Mouse (Mus musculus) lung, embryonic 14.5 days (tissue): Measurements from ENCODE around the gene Orc6. TPM values are rescaled to one million over a fixed set of nuclear protein-coding genes. Genes with fewer than 3 reads are reported as not detected.
A peak's percentile ranks its signal among the peaks of the same experiment; 100 is the strongest.

Experiments
- ATAC-seq: fragments of 200-750 bp; cut with Nextera tagmentation; 2 replicates; pipeline ENCODE4 v1.8.0; 2017; ENCODE audit warnings: mild to moderate bottlenecking, moderate TSS enrichment, moderate library complexity; ENCODE audit not compliant: insufficient read depth
- DNase-seq: peaks from one replicate; pipeline ENCODE4 v3.0.0-alpha.2; 2015
- H3K27ac ChIP-seq: fragments of 300-500 bp; sonication (generic); 2 replicates; pipeline ENCODE4 v1.5.1; 2014; ENCODE audit warnings: low read depth, mild to moderate bottlenecking, moderate library complexity
- H3K27me3 ChIP-seq: fragments of 300-500 bp; sonication (generic); 2 replicates; pipeline ENCODE4 v1.6.1; 2014; ENCODE audit warnings: low read length, control low read depth; ENCODE audit not compliant: insufficient read depth
- H3K36me3 ChIP-seq: fragments of 300-500 bp; sonication (generic); 2 replicates; pipeline ENCODE4 v1.6.1; 2014; ENCODE audit warnings: control low read depth; ENCODE audit not compliant: insufficient read depth
- H3K4me1 ChIP-seq: fragments of 300-500 bp; sonication (generic); 2 replicates; pipeline ENCODE4 v1.6.1; 2014; ENCODE audit warnings: antibody characterized with exemption, control low read depth; ENCODE audit not compliant: insufficient read depth
- H3K4me2 ChIP-seq: fragments of 300-500 bp; sonication (generic); 2 replicates; pipeline ENCODE4 v1.6.1; 2014; ENCODE audit warnings: mild to moderate bottlenecking
- H3K4me3 ChIP-seq: fragments of 300-500 bp; sonication (generic); 2 replicates; pipeline ENCODE4 v1.5.1; 2014; ENCODE audit warnings: low read depth, low read length
- H3K9ac ChIP-seq: fragments of 300-500 bp; sonication (generic); 2 replicates; pipeline ENCODE4 v1.6.1; 2014
- H3K9me3 ChIP-seq: fragments of 300-500 bp; sonication (generic); 2 replicates; pipeline ENCODE4 v1.6.1; 2016; ENCODE audit warnings: low read depth, low read length, control low read depth
- CTCF ChIP-seq: IDR thresholded peaks from 2 replicates; pipeline ENCODE4 v1.5.1; 2016; ENCODE audit warnings: antibody characterized with exemption, low read depth
- WGBS: fragments of 180-500 bp; shearing (Covaris S2); extraction: QIAGEN DNeasy Blood & Tissue Kit; methylation state at CpG from one replicate; pipeline ENCODE4 v1.1.7; 2014; 5-methylcytosine and 5-hydroxymethylcytosine counted together
- polyA plus RNA-seq: library from polyadenylated mRNA; unstranded; fragments of >200 nt; fragmentation: Nextera tagmentation; extraction: Ambion mirVana; gene quantifications from 2 replicates; pipeline ENCODE4 v1.2.1, GENCODE M21; 2014

Orc6 gene
- polyA plus RNA-seq, 1 experiment from 2014 or later: 130 TPM

DNA sequence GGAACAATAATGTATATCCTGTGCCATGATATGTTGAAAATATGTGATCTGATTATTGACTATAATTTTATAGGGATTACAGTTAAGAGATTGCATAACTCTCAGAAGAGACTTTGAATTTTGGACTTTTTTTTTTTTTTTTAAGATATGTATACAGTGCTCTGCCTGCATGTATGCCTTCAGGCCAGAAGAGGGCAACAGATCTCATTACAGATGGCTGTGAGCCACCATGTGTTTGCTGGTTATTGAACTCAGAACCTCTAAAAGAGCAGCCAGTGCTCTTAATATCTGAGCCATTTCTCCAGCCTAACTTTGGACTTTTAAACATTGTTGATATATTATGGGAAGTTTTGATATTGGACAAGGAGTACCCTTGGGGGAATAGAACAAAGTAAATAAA lies 12.3 kb downstream of the Orc6 start:
- Histone ChIP-seq H3K4me3 (no peak overlapping the region), H3K4me2 (no peak overlapping the region), H3K27me3 (no peaks in the 10 kb centered on the region), H3K27ac (no peak overlapping the region), H3K4me1 (no peaks in the 10 kb centered on the region), H3K9me3 (no peaks in the 10 kb centered on the region), H3K9ac (no peak overlapping the region), H3K36me3 (peaks cover 22% of the 10 kb centered on the region)
- ATAC-seq (peak; percentile 68), DNase-seq (peak; percentile 78)
- peak; percentile 74 for TF ChIP-seq CTCF

DNA sequence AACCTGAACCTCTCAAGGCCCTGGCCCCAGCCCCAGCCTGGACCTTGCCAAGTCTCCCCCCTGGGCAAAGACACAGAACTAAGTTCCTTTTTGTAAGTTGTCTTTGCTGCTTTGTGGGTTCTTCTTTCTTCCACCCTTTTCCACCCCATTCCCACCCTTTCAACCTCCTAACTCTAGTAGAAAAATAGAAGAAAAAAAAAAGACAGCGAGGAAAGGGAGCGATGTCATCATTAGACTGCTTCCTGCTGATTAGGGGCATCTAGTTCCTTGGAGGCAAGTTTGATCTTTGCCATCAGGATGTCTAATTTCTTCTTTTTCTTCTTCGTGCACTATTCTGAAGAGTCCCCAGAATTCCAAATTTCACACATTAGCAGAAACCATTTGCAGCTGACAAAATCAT lies 13.6 kb downstream of the Orc6 start:
- Histone ChIP-seq H3K36me3 (peaks cover 9% of the 10 kb centered on the region), H3K9me3 (peaks cover under 1% of the 10 kb centered on the region; the same call in 1 of the 2 replicates), H3K4me3 (no peak overlapping the region), H3K27me3 (no peaks in the 10 kb centered on the region), H3K9ac (no peak overlapping the region), H3K4me2 (no peak overlapping the region), H3K4me1 (no peaks in the 10 kb centered on the region), H3K27ac (no peak overlapping the region)
- WGBS: 78% methylated on average over 3 of the region's 3 CpGs
- ATAC-seq: no peak
- no peak for TF ChIP-seq CTCF
- DNase-seq: no peak

DNA sequence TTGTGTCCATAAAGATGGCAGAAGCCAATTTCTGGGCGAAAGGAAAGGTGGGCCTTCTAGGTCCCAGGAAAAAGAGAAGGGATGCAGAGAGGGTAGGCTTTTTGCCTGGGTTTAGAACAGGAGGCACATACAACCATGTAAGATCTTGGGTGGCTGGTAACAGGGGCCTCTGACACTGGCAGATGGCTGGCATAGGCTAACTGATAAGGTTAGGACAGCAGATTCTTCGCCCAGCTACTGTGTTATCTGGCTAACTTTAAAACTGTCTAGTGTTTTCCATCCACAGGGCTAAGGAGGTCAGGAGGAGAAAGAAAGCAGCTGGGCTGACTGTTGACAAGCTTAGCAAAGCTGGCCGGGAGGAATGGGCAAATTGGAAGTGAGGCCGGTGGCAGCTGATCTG lies 19.1 kb downstream of the Orc6 start:
- no peak overlapping the region for H3K27ac ChIP-seq
- H3K27me3 ChIP-seq: no peaks in the 10 kb centered on the region
- WGBS: 79% methylated on average over 4 of the region's 4 CpGs
- no peaks in the 10 kb centered on the region for H3K36me3 ChIP-seq
- no peak overlapping the region for H3K4me2 ChIP-seq
- no peak overlapping the region for H3K9ac ChIP-seq
- ATAC-seq (no peak), DNase-seq (no peak)
- TF ChIP-seq CTCF: no peak
- H3K4me1 ChIP-seq: no peaks in the 10 kb centered on the region
- peaks cover 8% of the 10 kb centered on the region for H3K9me3 ChIP-seq
- no peak overlapping the region for H3K4me3 ChIP-seq

DNA sequence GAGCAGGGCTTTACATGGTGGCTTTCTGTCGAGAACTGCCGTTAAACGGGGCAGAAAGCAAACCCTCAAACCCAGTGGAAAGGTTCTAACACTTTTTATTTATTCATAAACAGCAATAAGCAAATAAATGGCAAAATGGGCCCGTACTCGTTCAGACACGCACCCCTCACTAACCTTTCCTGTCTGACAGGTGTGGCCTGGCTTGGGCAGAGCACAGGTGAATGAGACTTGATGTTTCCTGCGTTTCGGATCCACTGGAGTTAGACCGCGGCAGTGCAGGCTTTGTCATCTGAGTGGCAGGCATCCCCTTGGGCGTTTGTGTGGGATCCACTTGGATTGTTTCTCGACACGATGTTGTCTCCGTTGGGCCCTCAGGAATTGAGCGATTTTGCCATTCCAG lies 22.5 kb downstream of the Orc6 start:
- no peak for TF ChIP-seq CTCF
- DNase-seq (no peak), ATAC-seq (no peak)
- H3K36me3 ChIP-seq: no peaks in the 10 kb centered on the region
- H3K4me2 ChIP-seq: no peak overlapping the region
- H3K27me3 ChIP-seq: no peaks in the 10 kb centered on the region
- no peak overlapping the region for H3K4me3 ChIP-seq
- 82% methylated on average over 15 of the region's 15 CpGs for WGBS
- no peak overlapping the region for H3K9ac ChIP-seq
- H3K9me3 ChIP-seq: peaks cover 8% of the 10 kb centered on the region
- H3K4me1 ChIP-seq: no peaks in the 10 kb centered on the region
- no peak overlapping the region for H3K27ac ChIP-seq

DNA sequence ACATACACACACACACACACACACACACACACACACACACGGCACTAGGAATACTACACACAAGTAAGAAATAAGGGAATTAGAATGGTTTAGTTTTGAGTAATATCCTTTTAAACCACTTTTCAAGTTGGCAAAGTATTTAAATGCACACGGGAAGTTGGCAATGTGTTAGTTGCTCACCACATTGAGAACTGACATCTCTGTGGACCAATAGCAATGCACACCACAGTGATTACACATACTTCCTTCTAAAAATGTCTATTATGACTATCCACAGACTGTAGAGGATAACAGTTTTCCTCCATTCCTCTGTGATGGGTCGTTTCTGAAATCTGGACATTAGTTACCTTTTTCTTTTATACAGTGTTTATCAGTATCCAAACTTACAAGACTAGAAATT lies 23.7 kb downstream of the Orc6 start:
- no peak for DNase-seq
- WGBS: 78% methylated on average over 3 of the region's 3 CpGs
- ATAC-seq: no peak
- Histone ChIP-seq H3K4me1 (no peaks in the 10 kb centered on the region), H3K4me2 (no peak overlapping the region), H3K9me3 (peaks cover 6% of the 10 kb centered on the region), H3K9ac (no peak overlapping the region), H3K4me3 (no peak overlapping the region), H3K36me3 (no peaks in the 10 kb centered on the region), H3K27ac (no peak overlapping the region), H3K27me3 (no peaks in the 10 kb centered on the region)
- no peak for TF ChIP-seq CTCF

DNA sequence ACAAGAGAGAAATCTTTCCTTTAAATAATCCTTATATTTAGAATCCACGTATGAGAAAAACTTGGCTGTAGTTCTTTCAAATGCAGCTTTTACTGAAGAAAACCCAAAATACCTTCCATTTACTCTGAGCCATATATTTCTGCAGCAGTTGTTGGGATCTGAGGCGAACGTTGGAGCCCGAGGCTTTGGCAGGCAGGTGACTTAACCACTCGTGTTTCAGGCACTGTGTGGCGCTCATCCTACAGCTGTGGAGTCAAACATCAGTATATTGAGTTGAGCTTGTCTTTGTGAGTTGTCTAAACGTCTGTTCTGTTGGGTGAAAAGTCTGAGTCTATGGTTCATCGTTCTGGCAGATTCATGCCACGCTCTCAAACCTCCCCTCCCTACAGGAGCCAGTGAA lies 27.6 kb downstream of the Orc6 start:
- Histone ChIP-seq H3K27me3 (no peaks in the 10 kb centered on the region), H3K4me1 (no peaks in the 10 kb centered on the region), H3K36me3 (no peaks in the 10 kb centered on the region), H3K27ac (no peak overlapping the region), H3K4me3 (no peak overlapping the region), H3K9me3 (no peaks in the 10 kb centered on the region), H3K4me2 (no peak overlapping the region), H3K9ac (no peak overlapping the region)
- ATAC-seq (no peak), DNase-seq (no peak)
- TF ChIP-seq CTCF: no peak
- 67% methylated on average over 9 of the region's 9 CpGs for WGBS

DNA sequence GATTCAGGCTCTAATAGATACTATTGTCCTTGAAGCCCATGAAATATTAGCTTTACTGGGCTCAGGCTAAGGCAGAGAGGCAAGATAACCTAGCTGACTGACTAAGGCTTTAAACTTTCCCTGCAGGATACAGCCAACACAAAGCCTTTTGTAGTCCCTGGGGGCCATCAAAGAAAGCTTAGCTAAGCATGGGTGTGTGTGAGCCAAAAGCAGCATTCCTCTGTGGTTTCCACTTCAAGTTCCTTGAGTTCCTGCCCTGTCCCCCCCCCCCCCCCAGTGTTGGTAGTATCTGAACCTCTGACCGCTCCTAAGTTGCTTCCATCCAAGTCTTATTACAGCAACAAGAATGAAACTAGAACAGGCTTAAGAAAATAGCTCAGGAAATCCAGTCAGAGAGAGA lies 30.1 kb downstream of the Orc6 start:
- TF ChIP-seq CTCF: no peak
- Histone ChIP-seq H3K4me1 (no peaks in the 10 kb centered on the region), H3K9me3 (no peaks in the 10 kb centered on the region), H3K36me3 (no peaks in the 10 kb centered on the region), H3K4me3 (no peak overlapping the region), H3K27ac (no peak overlapping the region), H3K9ac (no peak overlapping the region), H3K4me2 (no peak overlapping the region), H3K27me3 (no peaks in the 10 kb centered on the region)
- no peak for ATAC-seq
- 76% methylated on average over 1 of the region's 1 CpGs for WGBS
- no peak for DNase-seq

DNA sequence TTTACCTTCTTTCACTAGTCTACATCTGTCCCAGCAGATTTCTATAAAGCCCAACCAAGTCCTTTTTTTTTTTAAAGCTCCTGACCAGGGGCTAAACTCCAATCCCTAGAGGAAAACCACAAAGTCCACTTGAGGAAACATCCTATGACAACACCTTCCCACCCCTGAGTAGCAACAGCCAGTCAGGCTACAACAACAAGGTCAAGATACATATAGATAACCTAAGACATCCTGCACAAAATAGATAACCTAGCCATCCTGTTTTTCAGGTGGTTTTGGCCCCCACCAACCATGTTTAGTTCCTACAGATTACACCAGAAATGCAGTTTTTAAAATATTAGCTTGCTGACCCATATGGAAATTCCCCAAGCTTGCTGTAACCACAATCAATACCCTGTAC lies 35.7 kb downstream of the Orc6 start:
- no peaks in the 10 kb centered on the region for H3K27me3 ChIP-seq
- H3K4me2 ChIP-seq: no peak overlapping the region
- no peak for TF ChIP-seq CTCF
- ATAC-seq: no peak
- no peaks in the 10 kb centered on the region for H3K9me3 ChIP-seq
- H3K27ac ChIP-seq: no peak overlapping the region
- H3K36me3 ChIP-seq: no peaks in the 10 kb centered on the region
- H3K4me3 ChIP-seq: no peak overlapping the region
- no peaks in the 10 kb centered on the region for H3K4me1 ChIP-seq
- DNase-seq: no peak
- H3K9ac ChIP-seq: no peak overlapping the region
